Mouse (Mus musculus) bone marrow, adult 2 months (tissue): ENCODE data around the gene Polr2e.
A peak's percentile ranks its signal among the peaks of the same experiment; 100 is the strongest.

Experiments
- CTCF ChIP-seq: fragments of 200-500 bp; IDR thresholded peaks from 2 replicates; pipeline ENCODE4 v1.5.1; 2011; ENCODE audit warnings: low read length, control low read depth; ENCODE audit not compliant: control insufficient read depth, insufficient read depth
- POLR2A ChIP-seq: fragments of 200-500 bp; IDR thresholded peaks from 2 replicates; pipeline ENCODE4 v1.6.1; 2011; ENCODE audit warnings: low read depth, mild to moderate bottlenecking, control low read depth, low read length, borderline replicate concordance; ENCODE audit not compliant: control insufficient read depth

DNA sequence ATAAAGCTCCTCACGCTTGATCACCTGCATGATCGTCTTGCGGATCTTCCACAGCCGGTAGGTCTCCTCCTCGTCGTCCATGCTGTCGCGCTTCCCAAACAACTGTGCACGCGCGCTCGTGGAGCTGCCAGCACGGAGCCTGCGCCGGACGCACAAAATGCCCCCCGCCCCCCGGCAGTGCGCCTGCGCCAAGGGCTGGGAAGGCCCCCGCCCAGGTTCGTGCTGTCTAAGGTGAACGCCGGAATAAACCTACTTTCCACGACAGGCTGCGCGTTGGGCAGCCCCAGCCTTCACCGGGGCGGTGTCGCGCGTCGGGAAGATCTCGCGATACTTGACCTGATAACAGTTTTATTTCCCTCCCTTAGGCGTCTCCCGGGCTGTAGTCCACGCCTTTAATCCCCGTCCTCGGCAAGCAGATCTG is at the start of gene Polr2e:
- TF ChIP-seq POLR2A, result peak; percentile 61; the same call in 1 of the 2 replicates
- peak; percentile 8; the same call in 1 of the 2 replicates for TF ChIP-seq CTCF
